Mouse (Mus musculus) macrophage (primary cell): Measurements from ENCODE around the gene Scrn1. TPM values are rescaled to one million over a fixed set of nuclear protein-coding genes. Genes with fewer than 3 reads are reported as not detected.

Source experiments
- H3K27ac ChIP-seq: fragments of 350-480 bp; formaldehyde crosslinking; 2 replicates; pipeline ENCODE4 v1.9.0; 2021
- H3K36me3 ChIP-seq: fragments of 350-480 bp; formaldehyde crosslinking; 2 replicates; pipeline ENCODE4 v1.9.0; 2021; ENCODE audit errors: inconsistent target
- H3K4me3 ChIP-seq: fragments of 350-480 bp; formaldehyde crosslinking; 2 replicates; pipeline ENCODE4 v1.9.0; 2021; ENCODE audit errors: inconsistent target
- H3K79me2 ChIP-seq: fragments of 350-480 bp; formaldehyde crosslinking; 2 replicates; pipeline ENCODE4 v1.9.0; 2021; ENCODE audit errors: inconsistent target
- WGBS: methylation state at CpG from one replicate; pipeline ENCODE4 v1.1.7; 2026; ENCODE audit warnings: inconsistent platforms; ENCODE audit not compliant: missing documents; 5-methylcytosine and 5-hydroxymethylcytosine counted together
- polyA plus RNA-seq: library from polyadenylated mRNA; stranded (reverse); fragments of 250-400 nt; gene quantifications from 3 replicates; pipeline ENCODE4 v1.2.4, GENCODE M21; 2018; ENCODE audit warnings: inconsistent platforms

The Scrn1 gene
- polyA plus RNA-seq, 1 experiment from 2014 or later, result not detected

DNA sequence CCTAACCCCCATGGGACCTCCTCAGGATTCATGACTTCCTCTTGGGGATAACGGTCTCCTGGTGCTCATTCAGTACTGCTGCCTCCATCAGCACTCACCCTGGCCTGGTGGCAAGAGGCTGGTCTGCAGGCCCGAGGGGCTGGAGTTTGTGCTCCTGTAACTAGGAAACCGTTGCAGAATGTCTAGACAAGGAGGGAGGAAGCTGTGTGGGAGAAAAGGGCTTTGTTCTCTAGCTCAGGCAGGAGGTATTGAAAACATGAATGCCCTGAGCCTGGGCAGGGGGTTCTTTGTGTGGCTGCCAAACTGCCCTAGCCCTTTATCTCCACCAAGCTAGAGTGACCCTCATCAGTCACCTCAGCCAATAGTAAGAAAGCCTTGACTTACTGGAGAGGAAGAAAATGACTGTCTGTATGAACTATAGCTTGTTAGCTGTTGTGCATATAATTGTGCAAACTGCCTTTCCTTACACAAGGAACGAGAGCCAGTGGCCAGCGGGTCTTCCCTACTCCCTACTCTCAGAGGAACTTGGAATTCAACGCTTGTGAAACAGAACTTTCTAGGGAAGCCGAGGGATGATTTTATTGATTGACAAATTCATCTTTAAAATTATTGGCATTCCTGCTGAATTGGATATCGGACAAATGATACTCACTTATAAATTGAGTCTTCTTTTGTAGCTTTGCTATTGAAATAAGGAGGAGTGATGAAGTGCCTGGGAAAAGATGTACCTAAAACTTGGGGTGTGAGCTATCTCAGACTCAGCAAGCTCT, 11.8 kb downstream of the Scrn1 start:
- H3K27ac ChIP-seq, result no peak overlapping the region
- WGBS, result 81% methylated on average over 7 of the region's 8 CpGs
- no peak overlapping the region for H3K4me3 ChIP-seq
- no peaks in the 10 kb centered on the region for H3K79me2 ChIP-seq
- H3K36me3 ChIP-seq, result no peaks in the 10 kb centered on the region

DNA sequence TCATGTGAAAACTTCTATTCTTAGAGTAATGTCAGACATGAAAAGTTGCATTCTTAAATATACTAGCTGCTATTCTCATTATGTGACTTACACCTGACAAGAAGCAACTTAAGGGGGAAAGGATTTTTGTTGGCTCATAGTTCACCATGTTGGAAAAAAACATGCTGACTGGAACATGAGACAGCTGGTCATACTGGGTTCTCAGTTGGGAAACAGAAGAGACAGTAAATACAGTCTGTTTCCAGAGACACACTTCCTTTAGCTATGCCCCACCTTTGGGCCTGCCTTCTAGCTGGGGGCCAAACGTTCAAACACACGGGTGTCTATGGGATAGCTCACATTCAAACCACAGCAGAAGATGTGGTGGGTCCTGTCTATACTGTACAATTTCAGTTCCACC, 12.7 kb downstream of the Scrn1 start:
- H3K27ac ChIP-seq, result no peak overlapping the region
- H3K79me2 ChIP-seq, result no peaks in the 10 kb centered on the region
- H3K4me3 ChIP-seq, result no peak overlapping the region
- WGBS, result 73% methylated on average over 2 of the region's 2 CpGs
- H3K36me3 ChIP-seq, result no peaks in the 10 kb centered on the region

DNA sequence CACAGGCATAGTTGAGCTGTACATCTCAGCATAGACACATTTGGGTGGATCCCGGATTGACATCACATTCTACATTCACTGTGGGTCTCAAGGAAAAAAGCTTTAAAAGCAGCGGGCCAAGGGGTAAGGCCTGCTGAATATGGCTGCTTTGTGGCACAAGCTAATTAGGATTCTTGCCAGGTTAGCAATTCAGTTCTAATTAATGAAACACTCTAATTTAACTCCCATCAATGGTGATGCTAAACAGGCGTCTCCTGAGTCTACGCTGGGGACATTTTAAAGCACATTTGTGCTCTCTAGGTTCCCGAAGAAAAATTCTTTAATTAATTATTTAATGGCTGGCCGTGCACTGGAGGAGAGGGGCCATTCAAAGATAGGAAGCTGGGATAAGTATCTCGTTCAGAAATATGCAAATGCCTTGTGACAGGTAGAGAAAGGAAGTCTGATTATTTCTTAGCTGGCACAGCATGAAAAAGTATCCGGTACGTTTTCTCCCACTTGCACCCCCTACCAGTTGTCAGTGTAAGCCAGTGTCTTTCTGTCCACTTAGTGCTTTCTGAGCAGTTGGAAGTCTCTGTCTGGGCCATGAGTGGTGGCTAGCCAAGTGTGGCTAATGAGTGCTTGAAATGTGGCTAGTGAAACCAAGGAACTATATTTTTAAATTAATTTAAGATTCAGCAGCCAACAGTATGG, 13.4 kb downstream of the Scrn1 start:
- Histone ChIP-seq H3K27ac (no peak overlapping the region), H3K4me3 (no peak overlapping the region), H3K79me2 (no peaks in the 10 kb centered on the region), H3K36me3 (no peaks in the 10 kb centered on the region)
- 91% methylated on average over 9 of the region's 9 CpGs for WGBS

DNA sequence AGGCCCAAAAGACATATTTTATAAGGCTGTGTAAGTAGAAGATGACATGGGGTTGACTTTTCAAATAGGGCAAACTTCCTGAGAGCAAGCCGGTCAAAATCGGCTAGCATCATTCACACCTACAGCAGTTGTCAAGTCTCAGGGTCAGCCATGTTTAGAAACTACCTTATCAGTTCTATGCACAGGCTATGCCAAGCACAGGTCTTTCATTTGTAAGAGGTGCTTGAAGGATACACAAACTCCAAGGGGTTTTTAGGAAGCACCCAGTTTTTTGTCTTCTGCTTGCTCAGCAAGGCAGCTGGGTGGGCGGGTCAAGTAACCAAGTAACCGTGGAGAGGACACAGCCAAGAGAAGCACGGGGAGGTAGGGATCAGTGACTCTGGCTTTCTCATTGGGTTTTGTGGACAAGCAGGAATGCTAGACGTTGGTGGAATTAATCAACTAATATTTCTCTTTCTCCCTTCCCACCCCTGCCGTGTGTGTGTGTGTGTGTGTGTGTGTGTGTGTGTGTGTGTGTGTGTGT, 15.4 kb downstream of the Scrn1 start:
- Histone ChIP-seq H3K79me2 (no peaks in the 10 kb centered on the region), H3K36me3 (no peaks in the 10 kb centered on the region), H3K4me3 (no peak overlapping the region), H3K27ac (no peak overlapping the region)
- 92% methylated on average over 5 of the region's 7 CpGs for WGBS

DNA sequence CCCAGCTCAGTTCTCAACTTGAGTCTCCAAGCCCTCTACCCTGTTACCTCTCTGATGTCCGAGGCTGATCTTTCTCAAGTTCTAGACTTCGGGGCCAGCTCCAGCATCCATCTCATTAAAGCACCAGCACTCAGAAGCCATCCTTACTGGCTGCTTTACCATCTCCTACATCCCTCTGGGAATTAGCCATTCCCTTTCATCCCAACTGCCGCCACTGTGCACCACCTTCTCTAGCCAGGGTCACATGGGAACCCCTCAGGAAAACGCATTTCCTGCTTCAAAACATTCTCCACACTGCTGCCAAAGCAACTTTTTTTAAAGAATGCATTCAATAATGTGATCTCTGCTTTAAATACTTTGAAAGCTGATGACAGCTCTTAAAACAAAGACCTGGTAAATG, 17.0 kb downstream of the Scrn1 start:
- no peaks in the 10 kb centered on the region for H3K36me3 ChIP-seq
- H3K79me2 ChIP-seq, result no peaks in the 10 kb centered on the region
- WGBS, result 90% methylated on average over 4 of the region's 4 CpGs
- H3K4me3 ChIP-seq, result no peak overlapping the region
- no peak overlapping the region for H3K27ac ChIP-seq

DNA sequence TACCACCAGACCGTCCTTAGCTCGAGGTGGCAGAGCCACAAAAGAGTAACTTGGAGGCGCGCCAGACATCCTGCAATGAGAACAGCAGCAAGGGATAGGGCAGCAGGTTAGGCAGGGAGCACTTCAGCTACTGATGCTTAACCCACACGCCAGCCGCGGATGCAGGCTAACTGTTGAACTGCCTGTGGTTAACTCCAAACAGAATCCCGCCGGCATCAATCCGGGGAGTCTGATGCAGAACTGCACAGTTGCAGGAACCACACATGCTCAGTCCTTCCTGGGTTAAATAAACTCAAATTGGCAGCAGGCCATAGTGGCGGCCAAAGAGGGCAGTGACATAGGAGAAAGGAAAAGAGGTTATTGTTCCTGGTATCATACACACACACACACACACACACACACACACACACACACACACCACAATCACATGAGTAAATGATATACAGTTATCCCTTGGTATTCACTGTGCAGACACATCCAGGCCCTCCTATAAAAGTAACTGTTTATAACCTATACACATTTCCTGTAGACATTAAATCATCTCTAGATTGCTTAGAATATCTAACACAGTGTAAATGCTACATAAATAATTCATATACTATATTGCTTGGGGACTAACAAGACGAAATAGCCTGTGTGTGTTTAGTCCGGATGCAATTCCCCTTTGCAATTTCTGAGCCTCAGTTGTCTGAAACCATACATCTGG, 17.8 kb downstream of the Scrn1 start:
- WGBS, result 65% methylated on average over 13 of the region's 13 CpGs
- H3K79me2 ChIP-seq, result no peaks in the 10 kb centered on the region
- H3K36me3 ChIP-seq, result no peaks in the 10 kb centered on the region
- no peak overlapping the region for H3K4me3 ChIP-seq
- no peak overlapping the region for H3K27ac ChIP-seq

DNA sequence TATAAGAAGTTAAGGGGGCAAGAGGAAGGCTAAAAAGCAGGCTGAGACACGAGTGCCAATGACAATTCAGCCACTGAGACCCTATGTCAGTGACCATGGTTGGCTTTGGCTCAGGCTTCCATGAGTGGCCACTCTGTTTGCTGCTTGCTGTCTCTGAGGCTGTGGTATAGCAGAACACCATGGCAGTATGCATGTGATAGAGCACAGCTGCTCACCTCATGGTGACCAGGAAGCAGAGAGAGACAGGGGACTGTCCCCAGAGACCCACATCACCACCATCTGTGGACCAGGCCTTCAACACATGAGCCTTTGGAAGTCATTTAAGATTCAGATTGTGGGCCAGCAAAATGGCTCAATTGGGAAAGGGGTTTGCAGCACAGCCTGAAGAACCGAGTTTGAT, 22.6 kb downstream of the Scrn1 start:
- Histone ChIP-seq H3K27ac (no peak overlapping the region), H3K4me3 (no peak overlapping the region), H3K36me3 (no peaks in the 10 kb centered on the region), H3K79me2 (no peaks in the 10 kb centered on the region)
- WGBS, result 93% methylated on average over 2 of the region's 2 CpGs

DNA sequence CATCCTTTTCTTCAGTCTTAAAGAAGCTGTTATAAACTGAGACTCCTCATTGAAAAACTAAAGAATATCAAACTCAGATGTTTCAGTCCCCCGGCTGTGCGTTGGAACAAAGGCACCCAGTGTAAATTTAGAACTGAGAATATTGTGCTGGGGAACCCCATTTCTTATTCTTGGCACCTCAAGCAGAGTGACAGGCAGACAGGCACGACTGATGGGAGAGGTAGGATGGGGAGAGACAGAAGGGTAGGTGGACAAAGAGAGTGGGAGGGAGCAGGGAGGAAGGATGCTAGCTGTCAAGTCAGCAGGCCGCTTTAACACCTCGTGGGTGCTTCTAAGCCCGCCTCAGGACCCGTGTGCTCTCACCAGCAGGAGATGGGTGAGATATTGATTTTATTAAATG, 23.5 kb downstream of the Scrn1 start:
- WGBS, result 86% methylated on average over 7 of the region's 7 CpGs
- H3K27ac ChIP-seq, result no peak overlapping the region
- H3K79me2 ChIP-seq, result no peaks in the 10 kb centered on the region
- H3K4me3 ChIP-seq, result no peak overlapping the region
- H3K36me3 ChIP-seq, result no peaks in the 10 kb centered on the region

DNA sequence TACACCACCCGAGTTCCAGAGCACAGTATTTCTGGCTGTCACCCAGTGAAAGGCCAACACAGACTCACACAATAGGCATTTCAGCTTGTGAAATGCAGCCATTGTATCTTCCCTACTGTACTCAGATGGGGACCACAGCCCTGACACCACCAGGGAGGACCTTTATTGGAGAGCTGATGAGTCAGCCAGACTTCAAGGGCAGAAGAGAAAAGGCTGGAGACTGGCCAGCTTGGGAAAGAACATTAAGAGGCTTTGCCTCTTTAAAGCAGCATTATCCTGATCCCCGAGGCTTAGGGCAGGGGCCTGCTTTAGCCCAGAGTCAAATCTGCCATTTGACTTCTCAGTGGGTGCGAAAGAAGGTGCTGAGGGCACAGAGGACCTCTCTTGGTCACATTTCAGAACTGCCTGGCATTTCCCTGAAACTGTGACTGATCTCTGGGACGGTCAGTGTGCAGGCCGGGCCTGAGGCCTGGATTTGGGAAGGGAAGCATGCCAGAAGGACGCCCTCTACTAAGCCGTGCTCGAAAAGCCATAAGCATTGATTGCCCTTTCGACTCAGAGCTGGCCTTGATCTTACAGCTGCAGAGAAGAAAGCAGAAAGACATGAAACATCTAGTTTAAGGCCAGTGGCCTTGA, 25.9 kb downstream of the Scrn1 start:
- no peak overlapping the region for H3K4me3 ChIP-seq
- no peak overlapping the region for H3K27ac ChIP-seq
- 87% methylated on average over 9 of the region's 9 CpGs for WGBS
- no peaks in the 10 kb centered on the region for H3K79me2 ChIP-seq
- H3K36me3 ChIP-seq, result no peaks in the 10 kb centered on the region

DNA sequence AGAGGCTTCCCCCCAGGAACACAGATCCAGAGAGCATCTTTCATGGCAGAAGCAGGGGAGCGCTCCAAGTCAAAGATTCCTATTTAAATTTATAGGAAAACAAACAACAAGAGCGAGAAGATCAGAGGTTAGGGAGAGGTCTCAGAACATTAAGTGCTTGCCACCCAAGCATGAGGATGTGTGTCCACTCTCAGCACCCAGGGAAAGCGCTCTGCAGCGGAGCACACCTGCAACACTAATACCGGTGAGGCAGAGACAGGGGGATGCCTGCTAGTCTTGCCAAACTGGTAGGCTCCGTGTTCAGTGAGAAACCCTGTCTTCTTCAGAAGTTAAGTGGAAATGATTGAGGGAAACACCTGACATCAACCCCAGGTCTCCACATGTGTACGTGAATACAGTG, 26.9 kb downstream of the Scrn1 start:
- Histone ChIP-seq H3K79me2 (no peaks in the 10 kb centered on the region), H3K36me3 (no peaks in the 10 kb centered on the region), H3K27ac (no peak overlapping the region), H3K4me3 (no peak overlapping the region)
- 93% methylated on average over 7 of the region's 7 CpGs for WGBS

DNA sequence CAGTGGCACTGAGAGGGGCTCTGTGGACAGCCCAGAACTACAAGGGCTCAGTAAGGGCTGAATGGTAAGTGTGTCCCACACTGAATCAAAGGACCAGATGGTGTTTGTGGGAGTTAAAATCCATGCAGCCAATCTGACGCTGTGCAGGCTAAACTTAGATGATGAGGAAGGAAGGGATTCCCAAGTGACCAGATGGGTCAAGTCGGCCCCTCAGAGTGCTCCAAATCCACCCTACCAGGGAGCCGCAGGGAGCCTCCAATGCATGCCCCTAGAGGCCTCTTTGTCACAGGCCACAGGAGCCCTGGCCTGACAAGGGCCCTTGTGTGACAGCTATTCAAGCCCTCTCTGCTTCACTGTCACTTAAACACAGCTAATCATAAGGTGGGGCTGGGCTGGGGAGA, 27.5 kb downstream of the Scrn1 start:
- Histone ChIP-seq H3K79me2 (no peaks in the 10 kb centered on the region), H3K27ac (no peak overlapping the region), H3K36me3 (no peaks in the 10 kb centered on the region), H3K4me3 (no peak overlapping the region)
- WGBS, result 88% methylated on average over 3 of the region's 3 CpGs

DNA sequence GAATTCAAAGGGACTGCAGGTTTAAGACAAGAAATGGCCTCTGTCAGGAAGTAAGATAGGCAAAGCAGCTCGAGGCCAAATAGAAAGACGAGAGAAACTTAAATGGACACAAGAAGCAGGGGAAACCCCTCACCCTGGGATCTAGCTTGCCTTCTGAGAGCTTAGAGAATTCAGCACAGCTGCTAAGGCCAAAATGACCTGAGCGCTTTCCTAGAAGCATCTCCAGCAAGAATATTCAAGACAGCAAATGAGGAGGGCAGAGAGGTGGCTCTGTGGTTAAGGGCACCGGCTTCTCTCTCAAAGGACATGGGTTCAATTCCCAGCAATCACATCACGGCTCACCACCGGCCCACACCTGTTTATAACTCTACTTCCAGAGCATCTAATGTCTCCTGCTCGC, 29.2 kb downstream of the Scrn1 start:
- H3K4me3 ChIP-seq, result no peak overlapping the region
- H3K79me2 ChIP-seq, result no peaks in the 10 kb centered on the region
- no peaks in the 10 kb centered on the region for H3K36me3 ChIP-seq
- no peak overlapping the region for H3K27ac ChIP-seq
- 79% methylated on average over 7 of the region's 7 CpGs for WGBS

DNA sequence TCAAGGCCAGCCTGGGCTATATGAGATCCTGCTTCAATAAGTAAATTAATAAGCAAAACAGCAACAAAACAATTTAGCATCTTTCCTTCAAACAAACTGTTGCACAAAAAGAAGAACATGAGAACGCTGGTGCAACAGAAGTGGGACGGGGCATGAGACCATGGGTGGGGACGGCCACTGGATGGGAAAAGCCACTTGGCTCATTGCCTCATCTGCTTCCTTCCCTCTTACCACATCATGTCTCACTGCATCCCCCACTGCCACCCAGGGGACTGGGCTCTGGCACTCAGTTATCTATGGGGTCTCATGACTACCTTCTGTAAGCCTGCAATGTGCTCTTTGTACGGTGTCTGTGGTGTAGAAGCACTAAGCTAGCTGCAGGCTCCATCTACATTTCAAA, 30.8 kb downstream of the Scrn1 start:
- Histone ChIP-seq H3K79me2 (no peaks in the 10 kb centered on the region), H3K27ac (no peak overlapping the region), H3K4me3 (no peak overlapping the region), H3K36me3 (no peaks in the 10 kb centered on the region)
- WGBS, result 25% methylated on average over 4 of the region's 4 CpGs

DNA sequence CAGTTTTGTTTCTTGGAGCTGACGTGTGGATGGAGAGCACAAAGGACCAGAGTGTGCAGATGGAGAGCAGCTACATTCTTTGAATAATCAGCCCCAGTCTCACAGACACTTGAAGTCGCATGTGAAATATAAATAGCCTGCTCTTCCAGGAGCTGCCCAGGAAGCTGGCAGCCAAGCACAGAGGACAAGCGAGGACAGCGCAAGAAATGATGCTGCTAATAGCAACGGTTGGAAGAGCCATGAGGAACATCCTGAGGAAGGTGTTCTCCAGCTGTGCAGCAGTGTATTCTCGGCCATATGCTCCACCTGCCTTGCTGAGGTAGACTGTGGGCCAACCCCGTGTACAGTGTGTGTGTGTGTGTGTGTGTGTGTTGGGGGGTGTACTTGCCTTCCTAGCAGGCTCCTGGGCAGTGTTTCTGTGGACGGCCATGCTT, 35.2 kb downstream of the Scrn1 start:
- H3K36me3 ChIP-seq, result no peaks in the 10 kb centered on the region
- 73% methylated on average over 8 of the region's 8 CpGs for WGBS
- no peak overlapping the region for H3K27ac ChIP-seq
- no peak overlapping the region for H3K4me3 ChIP-seq
- no peaks in the 10 kb centered on the region for H3K79me2 ChIP-seq
